Mouse (Mus musculus) spleen, embryonic (tissue): ENCODE results near the gene Ceacam1.
"Not testable (repeated sequence)": the region's sequence is repeated elsewhere in the genome, so short reads cannot be mapped to it uniquely, and the experiment has no call there.

ENCODE experiments used
- CTCF ChIA-PET: fragments of 350-600 bp; sonication (Branson Sonifier 250); formaldehyde crosslinking; loops from one replicate; lab custom pipeline; 2022; lab: Charles Lee

The Ceacam1 gene

GRCm38 (mm10) chr7:25477091-25477751, at the start of gene Ceacam1:
Ceacam1 (minus strand) TSS chr7:25477603.
- CTCF ChIA-PET, result interaction anchor here (1.8 kb wide), 1 partner anchor 52 kb away, joined by 9 read pairs; no protein-coding TSS in a partner anchor

DNA sequence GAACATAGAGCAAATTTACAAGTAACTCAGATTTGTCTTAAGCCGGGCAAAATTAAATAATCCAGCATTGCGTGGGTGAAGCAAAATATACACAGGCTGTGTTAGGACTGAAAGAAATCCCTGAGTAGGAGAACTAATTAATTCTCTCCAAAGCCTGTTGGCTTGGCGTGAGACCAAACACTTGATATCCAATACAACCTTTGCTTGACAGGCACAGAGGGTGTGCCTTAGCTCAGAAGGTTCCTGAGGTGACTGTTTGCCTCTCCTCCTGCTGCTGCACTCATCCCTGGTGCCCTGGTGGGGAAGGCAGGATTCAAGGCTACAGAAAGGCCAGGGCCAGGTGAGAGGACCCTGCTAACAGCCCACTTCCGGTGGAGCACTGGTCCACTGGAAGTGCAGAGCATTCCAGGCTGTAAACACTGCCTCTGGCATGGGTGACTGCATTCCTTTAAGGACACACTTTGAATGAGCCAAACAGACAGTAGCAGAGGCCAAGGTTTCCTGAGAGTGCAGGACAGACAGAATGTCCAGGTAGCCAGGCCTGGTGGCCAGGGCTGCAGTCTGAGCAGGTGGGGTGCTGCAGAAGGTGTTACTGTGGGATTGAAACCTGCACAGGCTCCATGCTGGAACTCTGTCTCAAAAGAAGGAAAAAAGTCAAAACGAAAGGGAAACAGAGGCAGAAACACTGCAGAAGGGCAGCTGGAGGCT, 38.8 kb upstream of the Ceacam1 start:
- CTCF ChIA-PET, result not testable (repeated sequence)

GRCm38 (mm10) chr7:25515667-25516066, 38.3 kb upstream of the Ceacam1 start:
- CTCF ChIA-PET, result not testable (repeated sequence)

- CTCF ChIA-PET, result no interaction called here
These were observed 32.5 kb upstream of the Ceacam1 start for GRCm38 (mm10) chr7:25509925-25510324.

- CTCF ChIA-PET, result interaction anchor here (1.3 kb wide), 1 partner anchor 13 kb away, joined by 5 read pairs; no protein-coding TSS in a partner anchor
These were observed 17.2 kb upstream of the Ceacam1 start for GRCm38 (mm10) chr7:25494649-25495048.

GRCm38 (mm10) chr7:25490698-25491097, 13.3 kb upstream of the Ceacam1 start:
- CTCF ChIA-PET, result interaction anchor here (0.6 kb wide), 1 partner anchor 650 kb away, joined by 24 read pairs; no protein-coding TSS in a partner anchor

DNA sequence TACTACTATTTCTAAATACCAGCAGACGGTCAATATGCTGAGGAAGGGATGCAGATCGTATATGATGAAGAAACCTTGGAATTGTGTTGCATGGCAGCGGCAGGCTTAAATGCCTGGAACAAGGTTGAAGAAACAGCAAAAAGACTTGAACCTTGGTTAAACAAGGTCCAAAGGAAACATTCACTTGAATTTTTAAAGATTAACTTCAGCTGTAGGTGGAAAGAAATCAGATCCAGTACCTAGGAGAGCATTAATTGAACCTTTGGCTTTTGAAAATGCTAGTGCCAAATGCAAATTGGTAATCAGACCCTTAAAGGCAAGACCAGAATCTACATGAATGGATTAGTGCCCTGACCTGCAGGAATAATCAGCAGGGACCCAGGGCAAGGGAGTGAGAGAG, 12.0 kb upstream of the Ceacam1 start:
- CTCF ChIA-PET, result not testable (repeated sequence)

GRCm38 (mm10) chr7:25486186-25486585, 8.8 kb upstream of the Ceacam1 start:
- CTCF ChIA-PET, result no interaction called here

DNA sequence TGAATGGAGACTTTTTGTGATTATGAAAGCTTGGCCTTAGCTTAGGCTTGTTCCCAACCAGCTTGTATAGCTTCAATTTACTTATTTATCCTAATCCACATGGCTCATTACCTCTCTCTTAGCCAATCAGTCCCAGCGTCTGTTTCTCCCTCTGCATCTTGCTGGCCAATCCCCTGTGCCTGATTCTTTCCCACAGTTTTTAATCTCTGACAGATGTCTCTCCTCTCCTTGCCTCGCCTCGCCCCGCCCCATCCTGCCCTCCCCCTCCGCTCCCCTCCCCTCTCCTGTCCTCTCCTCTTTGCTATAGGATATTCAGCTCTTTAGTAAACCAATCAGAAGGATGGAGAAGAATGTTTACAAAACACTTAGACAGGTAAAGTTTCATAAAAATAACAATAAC, 7.7 kb upstream of the Ceacam1 start:
- CTCF ChIA-PET, result interaction anchor here (0.6 kb wide), 1 partner anchor 165 kb away, joined by 6 read pairs; no protein-coding TSS in a partner anchor

GRCm38 (mm10) chr7:25483133-25483735, 5.8 kb upstream of the Ceacam1 start:
- CTCF ChIA-PET, result interaction anchor here (0.6 to 1.5 kb wide), 3 partner anchors 60 to 430 kb away, joined by 3 to 8 read pairs (median 7); no protein-coding TSS in a partner anchor

DNA sequence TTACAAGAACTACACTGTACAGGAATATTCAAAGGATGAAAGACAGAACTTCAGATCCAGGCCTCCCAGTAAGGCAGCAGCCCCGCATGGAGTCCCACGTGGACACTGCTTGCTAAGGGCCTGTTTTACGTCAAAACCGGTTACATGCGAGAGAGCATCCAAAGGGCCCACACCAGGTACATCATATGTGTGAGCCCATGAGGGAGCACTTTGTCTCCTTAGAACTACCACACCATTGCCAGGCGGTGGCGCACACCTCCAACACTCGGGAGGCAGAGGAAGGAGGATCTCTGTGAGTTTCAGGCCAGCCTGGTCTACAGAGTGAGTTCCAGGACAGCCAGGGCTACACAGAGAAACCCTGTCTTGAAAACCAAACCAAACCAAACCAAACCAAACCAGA, 3.4 kb upstream of the Ceacam1 start:
- CTCF ChIA-PET, result interaction anchor here (0.6 to 2.4 kb wide), 4 partner anchors 50 to 374 kb away, joined by 3 to 18 read pairs (median 4); no protein-coding TSS in a partner anchor

DNA sequence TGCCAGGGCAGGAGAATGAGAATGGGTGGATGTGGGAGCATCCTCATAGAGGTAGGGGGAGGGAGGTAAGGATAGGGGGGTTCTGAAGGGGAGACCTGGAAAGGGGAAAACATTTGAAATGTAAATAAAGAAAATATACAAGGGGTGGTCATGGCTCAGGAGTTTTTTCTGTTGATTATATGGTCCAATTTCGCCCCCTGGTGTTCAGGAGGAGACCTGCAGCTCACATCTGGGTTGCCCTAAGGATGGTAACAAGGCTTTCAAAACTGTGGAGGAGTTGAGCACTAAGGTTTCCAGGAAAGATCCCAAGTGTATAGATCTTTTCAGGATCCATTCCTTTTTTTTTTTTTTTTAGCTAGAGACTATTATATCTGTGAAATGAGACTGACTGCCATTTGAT, 2.0 kb upstream of the Ceacam1 start:
- CTCF ChIA-PET, result interaction anchor here (0.9 to 2.4 kb wide), 2 partner anchors 54 to 104 kb away, joined by 7 to 18 read pairs; no protein-coding TSS in a partner anchor

GRCm38 (mm10) chr7:25477752-25478093, 320 bp upstream of the Ceacam1 start:
- CTCF ChIA-PET, result interaction anchor here (1.8 kb wide), 1 partner anchor 53 kb away, joined by 9 read pairs; no protein-coding TSS in a partner anchor

DNA sequence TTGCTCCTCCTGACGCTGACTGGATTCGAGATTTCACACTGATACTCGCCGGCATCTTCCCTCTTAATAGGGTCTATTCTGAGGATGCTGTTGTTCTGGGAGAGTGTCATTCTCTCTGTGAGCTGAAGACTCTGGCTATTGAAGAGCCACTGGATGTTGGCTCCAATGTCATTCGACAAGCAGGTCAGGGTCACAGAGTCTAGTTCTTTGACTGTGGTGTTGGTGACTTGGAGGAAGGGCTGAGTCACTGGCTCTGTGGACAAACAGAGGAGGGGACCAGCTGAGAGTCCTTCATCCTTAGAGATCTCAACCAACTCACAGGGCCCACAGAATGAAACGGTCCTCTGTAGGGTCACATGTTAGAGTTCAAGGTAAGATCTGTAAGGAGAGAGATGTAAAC, 5.6 kb downstream of the Ceacam1 start:
- CTCF ChIA-PET, result not testable (repeated sequence)

- CTCF ChIA-PET, result not testable (repeated sequence)
These were observed 11.8 kb downstream of the Ceacam1 start for GRCm38 (mm10) chr7:25465586-25465985.

DNA sequence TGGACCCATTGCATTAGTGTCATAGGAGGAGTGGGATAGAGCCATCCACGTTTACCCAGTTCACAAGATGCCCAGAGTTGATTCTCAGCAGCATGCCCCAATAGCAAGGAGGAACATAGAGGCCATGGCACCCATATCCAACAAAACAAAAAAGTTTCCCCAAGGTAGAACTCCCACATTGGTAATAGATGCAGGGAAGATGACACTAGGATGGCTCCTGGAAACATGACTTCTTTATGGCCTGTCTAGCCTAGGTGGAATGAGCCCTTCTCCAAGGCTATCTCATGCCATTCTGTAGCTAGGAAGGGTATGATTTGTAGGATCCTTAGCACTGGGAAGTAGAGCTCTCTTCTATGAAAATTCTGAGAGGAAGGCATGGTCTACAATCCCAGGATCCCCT, 12.4 kb downstream of the Ceacam1 start:
- CTCF ChIA-PET, result no interaction called here

DNA sequence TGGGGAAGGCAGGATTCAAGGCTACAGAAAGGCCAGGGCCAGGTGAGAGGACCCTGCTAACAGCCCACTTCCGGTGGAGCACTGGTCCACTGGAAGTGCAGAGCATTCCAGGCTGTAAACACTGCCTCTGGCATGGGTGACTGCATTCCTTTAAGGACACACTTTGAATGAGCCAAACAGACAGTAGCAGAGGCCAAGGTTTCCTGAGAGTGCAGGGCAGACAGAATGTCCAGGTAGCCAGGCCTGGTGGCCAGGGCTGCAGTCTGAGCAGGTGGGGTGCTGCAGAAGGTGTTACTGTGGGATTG, 15.4 kb downstream of the Ceacam1 start:
- CTCF ChIA-PET, result not testable (repeated sequence)

- CTCF ChIA-PET, result not testable (repeated sequence)
These were observed 15.9 kb downstream of the Ceacam1 start for GRCm38 (mm10) chr7:25461336-25462032.

- CTCF ChIA-PET, result no interaction called here
These were observed 25.3 kb downstream of the Ceacam1 start for GRCm38 (mm10) chr7:25452103-25452502.

- CTCF ChIA-PET, result no interaction called here
These were observed 27.2 kb downstream of the Ceacam1 start for GRCm38 (mm10) chr7:25449913-25450890.

DNA sequence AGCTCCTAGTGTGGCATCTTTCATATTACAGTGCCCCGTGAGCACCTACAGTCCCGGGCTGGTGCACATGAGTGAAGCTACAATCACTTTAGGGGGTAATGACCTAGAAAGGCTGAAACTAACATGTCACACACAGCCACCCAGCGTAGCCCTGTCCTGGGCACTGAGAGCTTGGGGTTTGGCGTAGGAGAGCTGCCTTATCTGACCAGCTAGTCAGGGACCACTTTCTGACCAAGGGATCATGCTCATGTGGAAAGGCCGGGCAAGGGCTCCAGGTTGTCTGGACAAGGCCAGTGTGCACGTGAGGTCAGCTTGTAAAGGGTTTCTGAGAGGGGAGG, 36.6 kb downstream of the Ceacam1 start:
- CTCF ChIA-PET, result interaction anchor here (0.5 to 1.0 kb wide), 2 partner anchors 14 to 300 kb away, joined by 3 to 5 read pairs; no protein-coding TSS in a partner anchor
